Mouse (Mus musculus) CH12.LX (cell line): ENCODE results near the gene Erbb4. TPM values are rescaled to one million over a fixed set of nuclear protein-coding genes. Genes with fewer than 3 reads are reported as not detected.

Source experiments
- DNase-seq: peaks from one replicate; pipeline ENCODE4 v3.0.0-alpha.2; 2013; ENCODE audit errors: extremely low read depth
- H3K27ac ChIP-seq: 2 replicates; pipeline ENCODE4 v1.5.1; 2012; ENCODE audit warnings: low read depth, mild to moderate bottlenecking, control low read depth, moderate library complexity; ENCODE audit not compliant: insufficient read depth
- H3K27me3 ChIP-seq: replicated peaks from 2 replicates; pipeline ENCODE3; 2012; ENCODE audit warnings: inconsistent platforms
- H3K36me3 ChIP-seq, 2 experiments: replicated peaks in 1 of 2; 2 replicates each; pipeline versions ENCODE3 to v1.6.1; 2012; ENCODE audit warnings: inconsistent platforms in 1 of 2, low read length in 1 of 2, mild to moderate bottlenecking in 1 of 2, mixed read lengths in 1 of 2, moderate library complexity in 1 of 2; ENCODE audit not compliant: control insufficient read depth in 1 of 2, insufficient read depth in 1 of 2
- H3K4me1 ChIP-seq, 2 experiments: 2 replicates each; pipeline ENCODE4 v1.6.1; 2012; ENCODE audit warnings: inconsistent platforms in 1 of 2, moderate library complexity in 1 of 2; ENCODE audit not compliant: insufficient read depth in 2 of 2, control insufficient read depth in 1 of 2
- H3K4me2 ChIP-seq: 2 replicates; pipeline ENCODE4 v1.6.1; 2012; ENCODE audit warnings: low read depth, mild to moderate bottlenecking, control low read depth; ENCODE audit not compliant: poor library complexity, insufficient read depth, severe bottlenecking
- H3K4me3 ChIP-seq, 3 experiments: fragments of 150-350 bp in 1 of 3; sonication (generic) in 1 of 3; replicated peaks in 1 of 3; 2 replicates each; pipeline versions ENCODE3 to v1.5.1; 2011 to 2012; ENCODE audit warnings: low read depth in 2 of 3, low read length in 2 of 3, mild to moderate bottlenecking in 2 of 3, moderate library complexity in 2 of 3, control low read depth in 1 of 3, improper control_type of control experiment in 1 of 3, inconsistent platforms in 1 of 3, mixed read lengths in 1 of 3; ENCODE audit not compliant: poor library complexity in 1 of 3
- H3K79me2 ChIP-seq: replicated peaks from 2 replicates; pipeline ENCODE4 v1.6.1; 2012; ENCODE audit warnings: mild to moderate bottlenecking, moderate library complexity; ENCODE audit not compliant: control insufficient read depth, poor library complexity, insufficient read depth, severe bottlenecking; ENCODE audit errors: extremely low read depth
- H3K9ac ChIP-seq: 2 replicates; pipeline ENCODE4 v1.6.1; 2012; ENCODE audit warnings: low read depth, mild to moderate bottlenecking, control low read depth, moderate library complexity; ENCODE audit not compliant: insufficient read depth
- H3K9me3 ChIP-seq: replicated peaks from 2 replicates; pipeline ENCODE3; 2012; ENCODE audit warnings: low read length, inconsistent platforms, mixed read lengths
- CHD2 ChIP-seq: IDR thresholded peaks from 2 replicates; pipeline ENCODE4 v1.6.1; 2011; ENCODE audit warnings: low read length, improper control_type of control experiment
- CTCF ChIP-seq, 2 experiments: IDR thresholded peaks in 1 of 2; conservative IDR thresholded peaks in 1 of 2; 2 replicates each; pipeline ENCODE4 v1.5.1; 2011 to 2012; ENCODE audit warnings: low read depth in 2 of 2, low read length in 2 of 2, improper control_type of control experiment in 1 of 2, inconsistent platforms in 1 of 2, mild to moderate bottlenecking in 1 of 2, moderate library complexity in 1 of 2
- EP300 ChIP-seq: IDR thresholded peaks from 2 replicates; pipeline ENCODE4 v1.6.1; 2011; ENCODE audit warnings: low read length, improper control_type of control experiment
- ETS1 ChIP-seq: conservative IDR thresholded peaks from 2 replicates; pipeline ENCODE4 v1.6.1; 2012; ENCODE audit warnings: low read depth, mild to moderate bottlenecking, inconsistent platforms, low read length, improper control_type of control experiment, moderate library complexity
- GABPA ChIP-seq: IDR thresholded peaks from 2 replicates; pipeline ENCODE4 v1.6.1; 2012; ENCODE audit warnings: low read depth, low read length, improper control_type of control experiment, inconsistent platforms; ENCODE audit not compliant: insufficient replicate concordance
- JUN ChIP-seq: IDR thresholded peaks from 2 replicates; pipeline ENCODE4 v1.6.1; 2011; ENCODE audit warnings: low read depth, mild to moderate bottlenecking, low read length, improper control_type of control experiment, moderate library complexity; ENCODE audit not compliant: insufficient read depth
- JUND ChIP-seq: conservative IDR thresholded peaks from 2 replicates; pipeline ENCODE4 v1.6.1; 2011; ENCODE audit warnings: low read depth, low read length, improper control_type of control experiment
- KAT2A ChIP-seq: IDR thresholded peaks from 2 replicates; pipeline ENCODE4 v1.6.1; 2012; ENCODE audit warnings: low read length, improper control_type of control experiment, inconsistent platforms; ENCODE audit not compliant: insufficient replicate concordance
- MAX ChIP-seq: IDR thresholded peaks from 2 replicates; pipeline ENCODE4 v1.6.1; 2011; ENCODE audit warnings: low read length, improper control_type of control experiment
- MXI1 ChIP-seq: IDR thresholded peaks from 2 replicates; pipeline ENCODE4 v1.6.1; 2011; ENCODE audit warnings: mild to moderate bottlenecking, low read depth, low read length, improper control_type of control experiment
- MYC ChIP-seq: IDR thresholded peaks from 2 replicates; pipeline ENCODE4 v1.6.1; 2011; ENCODE audit warnings: low read depth, mild to moderate bottlenecking, improper control_type of control experiment, low read length
- NELFE ChIP-seq: IDR thresholded peaks from 2 replicates; pipeline ENCODE4 v1.6.1; 2011; ENCODE audit warnings: low read depth, low read length, improper control_type of control experiment
- NRF1 ChIP-seq: IDR thresholded peaks from 2 replicates; pipeline ENCODE4 v1.6.1; 2014; ENCODE audit warnings: low read depth, mild to moderate bottlenecking, inconsistent platforms, low read length, improper control_type of control experiment, moderate library complexity
- POLR2AphosphoS2 ChIP-seq: IDR thresholded peaks from 2 replicates; pipeline ENCODE4 v1.6.1; 2011; ENCODE audit warnings: low read depth, low read length, improper control_type of control experiment
- RCOR1 ChIP-seq: conservative IDR thresholded peaks from 2 replicates; pipeline ENCODE4 v1.6.1; 2012; ENCODE audit warnings: low read depth, mild to moderate bottlenecking, inconsistent platforms, low read length, improper control_type of control experiment
- SMC3 ChIP-seq: IDR thresholded peaks from 2 replicates; pipeline ENCODE4 v1.6.1; 2011; ENCODE audit warnings: low read depth, low read length, improper control_type of control experiment
- TBP ChIP-seq: conservative IDR thresholded peaks from 2 replicates; pipeline ENCODE4 v1.6.1; 2011; ENCODE audit warnings: low read depth, low read length, improper control_type of control experiment
- UBTF ChIP-seq: IDR thresholded peaks from 2 replicates; pipeline ENCODE4 v1.6.1; 2012; ENCODE audit warnings: low read depth, mild to moderate bottlenecking, inconsistent platforms, low read length, improper control_type of control experiment, moderate library complexity
- USF1 ChIP-seq: IDR thresholded peaks from 2 replicates; pipeline ENCODE4 v1.6.1; 2014; ENCODE audit warnings: low read depth, mild to moderate bottlenecking, inconsistent platforms, low read length, improper control_type of control experiment
- USF2 ChIP-seq: conservative IDR thresholded peaks from 2 replicates; pipeline ENCODE4 v1.6.1; 2011; ENCODE audit warnings: low read depth, low read length, improper control_type of control experiment
- ZC3H11A ChIP-seq: IDR thresholded peaks from 2 replicates; pipeline ENCODE4 v1.6.1; 2012; ENCODE audit warnings: low read depth, mild to moderate bottlenecking, inconsistent platforms, low read length, improper control_type of control experiment
- ZKSCAN1 ChIP-seq: IDR thresholded peaks from 2 replicates; pipeline ENCODE4 v1.6.1; 2012; ENCODE audit warnings: low read depth, inconsistent platforms, low read length, improper control_type of control experiment, borderline replicate concordance
- ZMIZ1 ChIP-seq: IDR thresholded peaks from 2 replicates; pipeline ENCODE4 v1.6.1; 2012; ENCODE audit warnings: low read depth, mild to moderate bottlenecking, inconsistent platforms, low read length, improper control_type of control experiment
- ZNF384 ChIP-seq: IDR thresholded peaks from 2 replicates; pipeline ENCODE4 v1.6.1; 2012; ENCODE audit warnings: low read depth, low read length, improper control_type of control experiment, inconsistent platforms
- dilution Hi-C: fragments of 300-500 bp; cut with MboI; formaldehyde crosslinking; loops from 2 replicates; pipeline ENCODE4 v1.14.3; 2020; ENCODE audit warnings: low sequenced_read_pairs; ENCODE audit not compliant: extremely low pct_unique_long_range_greater_than_20kb, extremely low pct_ligation_motif_present
- in situ Hi-C: fragments of 300-500 bp; cut with MboI; formaldehyde crosslinking; loops from 3 replicates; pipeline ENCODE4 v1.14.3; 2019; ENCODE audit warnings: low sequenced_read_pairs, low pct_ligation_motif_present, low pct_unique_long_range_greater_than_20kb, mixed read lengths
- polyA plus RNA-seq: library from polyadenylated mRNA; unstranded; fragments of >175 nt; gene quantifications from 2 replicates; pipeline ENCODE4 v1.2.1, GENCODE M21; 2012; ENCODE audit warnings: low read depth; ENCODE audit not compliant: insufficient read length
- total RNA-seq, 2 experiments: library from RNA; depleted of rRNA; stranded (reverse); fragments of 300-350 nt in 1 of 2; fragments of >200 nt in 1 of 2; gene quantifications; 2 replicates each; pipeline ENCODE4 v1.2.3; 2012 to 2014

Gene Erbb4
- total and polyA plus RNA-seq, 3 experiments: not detected

DNA sequence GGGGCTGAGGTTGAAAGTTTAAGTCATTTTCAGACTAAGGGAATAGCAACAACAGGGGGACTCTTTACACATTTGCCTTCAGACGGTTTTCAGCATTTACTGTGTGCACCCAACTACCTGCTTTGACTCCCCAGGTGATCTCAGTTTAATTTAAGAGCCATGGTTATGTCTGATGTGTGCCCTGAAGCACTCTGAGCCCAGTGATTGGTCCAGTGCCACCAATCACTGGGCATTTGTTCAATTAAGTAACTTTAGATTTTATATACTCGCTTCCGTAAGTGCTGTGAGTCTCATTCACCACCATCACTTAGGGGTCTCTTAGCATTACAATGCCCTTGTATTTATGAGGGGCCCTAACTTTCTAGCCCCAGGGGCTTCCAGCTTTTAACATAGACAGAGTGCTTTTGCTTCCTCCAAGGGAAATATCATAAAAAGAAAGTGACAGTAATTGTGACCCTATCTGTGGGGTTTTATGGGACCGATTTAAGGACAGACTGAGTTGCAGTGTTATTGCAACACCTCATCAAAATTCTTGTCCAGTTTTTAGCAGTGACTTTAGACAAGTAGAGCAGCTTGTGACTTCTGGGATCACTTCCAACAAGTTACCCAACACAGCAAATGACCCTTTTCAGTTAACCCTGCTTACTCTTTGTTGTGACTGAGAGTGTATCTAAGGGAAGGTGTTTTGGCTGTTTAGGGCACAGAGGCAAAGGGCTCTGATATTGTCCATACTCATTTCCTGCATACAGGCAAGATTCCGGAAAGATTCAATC is 134.3 kb downstream of the Erbb4 start:
- H3K9ac ChIP-seq: no peak overlapping the region
- in situ Hi-C loops: no loop called here
- no peaks in the 10 kb centered on the region for H3K4me1 ChIP-seq
- H3K27ac ChIP-seq: no peak overlapping the region
- no peak for TF ChIP-seq MXI1
- no peak for TF ChIP-seq ZKSCAN1
- no peak for TF ChIP-seq MYC
- TF ChIP-seq UBTF: no peak
- no peak for TF ChIP-seq POLR2AphosphoS2
- TF ChIP-seq NELFE: no peak
- TF ChIP-seq GABPA: no peak
- TF ChIP-seq RCOR1: no peak
- TF ChIP-seq MAX: no peak
- TF ChIP-seq TBP: no peak
- no peak overlapping the region for H3K4me3 ChIP-seq
- peaks cover 9% of the 10 kb centered on the region for H3K9me3 ChIP-seq
- H3K79me2 ChIP-seq: no peaks in the 10 kb centered on the region
- dilution Hi-C loops: no loop called here
- H3K36me3 ChIP-seq: no peaks in the 10 kb centered on the region
- no peak for DNase-seq
- H3K4me2 ChIP-seq: no peak overlapping the region
- no peaks in the 10 kb centered on the region for H3K27me3 ChIP-seq

DNA sequence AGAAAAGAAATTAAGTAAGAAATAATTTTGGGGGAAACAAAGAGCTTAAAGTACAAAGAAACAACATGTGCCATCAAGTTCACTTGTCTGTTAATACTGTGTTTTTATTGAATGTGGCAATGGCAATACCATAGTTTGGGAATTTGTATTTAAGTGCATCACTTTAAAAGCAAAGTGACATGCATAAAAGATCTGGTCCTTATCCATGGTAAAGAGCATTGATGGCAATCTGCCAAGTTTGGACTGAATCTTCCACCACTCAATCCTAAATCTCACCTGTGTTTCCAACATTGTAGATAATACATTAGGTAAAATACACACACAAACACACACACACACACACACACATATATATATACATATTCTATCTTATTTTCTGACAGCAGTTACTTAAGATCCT is 143.7 kb downstream of the Erbb4 start:
- peaks cover 6% of the 10 kb centered on the region for H3K9me3 ChIP-seq
- no peak overlapping the region for H3K4me2 ChIP-seq
- no peak overlapping the region for H3K27ac ChIP-seq
- dilution Hi-C loops: no loop called here
- no peaks in the 10 kb centered on the region for H3K27me3 ChIP-seq
- in situ Hi-C loops: no loop called here
- TF ChIP-seq ZMIZ1: no peak
- no peaks in the 10 kb centered on the region for H3K36me3 ChIP-seq
- H3K79me2 ChIP-seq: no peaks in the 10 kb centered on the region
- no peak overlapping the region for H3K9ac ChIP-seq
- H3K4me1 ChIP-seq: no peaks in the 10 kb centered on the region
- no peak for DNase-seq
- H3K4me3 ChIP-seq: no peak overlapping the region

DNA sequence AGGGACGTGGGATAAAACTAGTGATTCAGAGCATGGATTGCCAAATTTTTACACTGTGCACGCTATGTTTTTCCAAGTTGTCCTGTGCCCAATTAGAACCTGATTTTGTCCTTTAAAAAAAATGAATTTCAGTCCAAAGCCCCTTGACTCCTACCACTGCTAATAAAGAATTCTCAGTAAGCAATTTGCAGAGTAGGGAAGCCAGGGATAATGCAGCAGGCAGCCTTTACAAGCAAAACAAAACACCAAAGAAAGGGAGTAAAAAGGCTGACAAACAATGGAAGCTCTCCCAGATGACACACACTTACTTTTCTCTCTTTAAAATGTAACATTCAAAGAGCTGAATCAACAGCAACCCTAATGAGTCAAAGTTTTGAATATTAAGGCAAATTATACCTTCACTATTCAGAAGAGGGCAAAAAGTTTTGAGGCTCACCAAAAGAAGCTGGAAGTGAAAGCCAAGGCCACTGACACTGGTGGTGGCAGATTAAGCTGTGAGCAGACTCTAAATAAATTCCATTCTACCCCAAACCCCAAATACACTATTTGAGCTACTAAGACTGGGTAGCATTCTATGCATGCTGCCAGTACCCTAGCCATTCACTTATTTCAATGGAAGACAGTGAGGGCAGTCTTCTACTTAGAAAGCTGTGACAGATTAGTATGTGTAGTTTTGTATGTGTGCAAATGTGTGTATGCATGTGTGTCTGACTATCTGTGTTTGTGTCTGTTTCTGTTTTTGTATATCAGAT is 146.3 kb downstream of the Erbb4 start:
- no peak for DNase-seq
- in situ Hi-C loops (no loop called here), dilution Hi-C loops (no loop called here)
- Histone ChIP-seq H3K79me2 (no peaks in the 10 kb centered on the region), H3K27me3 (no peaks in the 10 kb centered on the region), H3K36me3 (no peaks in the 10 kb centered on the region), H3K4me2 (no peak overlapping the region), H3K9me3 (peaks cover 8% of the 10 kb centered on the region), H3K4me1 (no peaks in the 10 kb centered on the region), H3K27ac (no peak overlapping the region), H3K9ac (no peak overlapping the region), H3K4me3 (no peak overlapping the region)
- TF ChIP-seq EP300 (no peak), SMC3 (no peak), ZNF384 (no peak), CTCF (conservative IDR thresholded peaks at IDR 0.05 in 1 of 2, IDR thresholded peaks at IDR 0.05 in 1 of 2; ENCODE audit: low read depth in 2 of 2, low read length in 2 of 2) (no peak), JUN (no peak), USF2 (no peak), ZC3H11A (no peak), CHD2 (no peak), ETS1 (no peak), USF1 (no peak), MYC (no peak), KAT2A (no peak), NRF1 (no peak), JUND (no peak), MXI1 (no peak), MAX (no peak)
